9 mouse cellular contexts compared by ENCODE assay signal in genomic region chr11:103192956-103193824, GRCm38 (mm10). TPM values are rescaled to one million over a fixed set of nuclear protein-coding genes. Genes with fewer than 3 reads are reported as not detected.
DNase-seq lines count a peak whose midpoint lies in the region; ATAC-seq and TF ChIP-seq lines count a peak whose summit lies in the region.
"Had no signal": no experiment of that assay in that cellular context is flagged by ENCODE, and none has a peak within 500 bp of the region (broad histone marks: within the 10 kb centered on the region; RNA-seq: fewer than 3 reads in every experiment).

No protein-coding gene starts in this region.

- H3K27ac ChIP-seq in kidney, embryonic 16.5 days (ENCODE audit: low read length), result no peak overlapping the region
- H3K27ac ChIP-seq in forebrain, postnatal 0 days (ENCODE audit: low read depth, low read length), result no peak overlapping the region
- H3K27ac ChIP-seq in neural tube, embryonic 15.5 days (replicated peaks), result no peak overlapping the region

- DNase-seq in kidney, postnatal 14 days, result no peak
- peak; percentile 86 to 87 for DNase-seq in cerebellum, adult 18-20 months
- peak; percentile 80 for DNase-seq in forebrain, postnatal 0 days
- DNase-seq in left cerebral cortex, postnatal 14 days (ENCODE audit: low spot score in 2 of 2), result peak; percentile 79 to 83
- DNase-seq in thymus, postnatal 25 days, result no peak
- no peak for DNase-seq in urinary bladder, postnatal 36 days (ENCODE audit: low spot score in 2 of 2)

- no peaks in the 10 kb centered on the region for H3K9me3 ChIP-seq in kidney, embryonic 16.5 days (ENCODE audit: low read length)
- no peaks in the 10 kb centered on the region for H3K9me3 ChIP-seq in forebrain, postnatal 0 days (ENCODE audit: low read length)
- no peaks in the 10 kb centered on the region for H3K9me3 ChIP-seq in neural tube, embryonic 15.5 days (replicated peaks)

- no peaks in the 10 kb centered on the region for H3K36me3 ChIP-seq in kidney, embryonic 16.5 days (ENCODE audit: insufficient read depth, low read length)
- H3K36me3 ChIP-seq in forebrain, postnatal 0 days (ENCODE audit: insufficient read depth), result peaks cover 31% of the 10 kb centered on the region
- peaks cover 28% of the 10 kb centered on the region for H3K36me3 ChIP-seq in neural tube, embryonic 15.5 days

- 7% methylated on average over 42 of the region's 44 CpGs for WGBS in kidney, embryonic 16.5 days
- 6% methylated on average over 42 of the region's 44 CpGs for WGBS in forebrain, postnatal 0 days
- 7% methylated on average over 44 of the region's 44 CpGs for WGBS in neural tube, embryonic 15.5 days

- H3K4me3 ChIP-seq in kidney, embryonic 16.5 days (ENCODE audit: low read length), result peak overlapping the region; percentile 38
- H3K4me3 ChIP-seq in forebrain, postnatal 0 days (ENCODE audit: low read depth, low read length), result peak overlapping the region; percentile 33
- H3K4me3 ChIP-seq in neural tube, embryonic 15.5 days (replicated peaks), result peak overlapping the region; percentile 33

- TF ChIP-seq CTCF in forebrain, postnatal 0 days (IDR thresholded peaks at IDR 0.05; ENCODE audit: low read depth), result peak; percentile 77

- intact Hi-C loops in left cerebral cortex, postnatal 14 days (cut with DNase I), result no loop called here

- peak overlapping the region; percentile 56 for H3K4me2 ChIP-seq in kidney, embryonic 16.5 days (replicated peaks; ENCODE audit: low read depth, low read length)
- peak overlapping the region; percentile 68 for H3K4me2 ChIP-seq in forebrain, postnatal 0 days (ENCODE audit: low read depth)
- peak overlapping the region; percentile 61 for H3K4me2 ChIP-seq in neural tube, embryonic 15.5 days

- ATAC-seq in kidney, embryonic 16.5 days (ENCODE audit: low FRiP score, low TSS enrichment), result peak; percentile 40; the same call in 1 of the 2 replicates
- peak; percentile 81 for ATAC-seq in forebrain, postnatal 0 days
- peak; percentile 70 for ATAC-seq in neural tube, embryonic 15.5 days (ENCODE audit: low FRiP score)

- peaks cover 78% of the 10 kb centered on the region for H3K27me3 ChIP-seq in kidney, embryonic 16.5 days (ENCODE audit: insufficient read depth, low read length)
- peaks cover 31% of the 10 kb centered on the region for H3K27me3 ChIP-seq in forebrain, postnatal 0 days (ENCODE audit: insufficient read depth, low read length)
- H3K27me3 ChIP-seq in neural tube, embryonic 15.5 days (replicated peaks), result peaks cover 92% of the 10 kb centered on the region

- H3K9ac ChIP-seq in kidney, embryonic 16.5 days (replicated peaks; ENCODE audit: low read length), result peak overlapping the region; percentile 36; the same call in 1 of the 2 replicates
- peak overlapping the region; percentile 46 for H3K9ac ChIP-seq in forebrain, postnatal 0 days
- H3K9ac ChIP-seq in neural tube, embryonic 15.5 days (replicated peaks), result peak overlapping the region; percentile 38; the same call in 1 of the 2 replicates

- peaks cover 14% of the 10 kb centered on the region for H3K4me1 ChIP-seq in kidney, embryonic 16.5 days (ENCODE audit: insufficient read depth, low read length)
- H3K4me1 ChIP-seq in forebrain, postnatal 0 days (ENCODE audit: insufficient read depth), result peaks cover 6% of the 10 kb centered on the region; the same call in 1 of the 2 replicates
- H3K4me1 ChIP-seq in neural tube, embryonic 15.5 days, result peaks cover 17% of the 10 kb centered on the region

RNA-seq across cellular contexts. Expression of gene 1700023F06Rik, which starts 15.2 kb away (rescaled TPM):
- 0.27 and 0.82 TPM in 2 replicates for polyA plus RNA-seq in kidney, embryonic 16.5 days (2015; fragmentation: Nextera tagmentation; extraction: Ambion mirVana)
- 0.71 TPM in 1 of 2 replicates, not detected in the other for total RNA-seq in forebrain, postnatal 0 days (2014; rRNA removed)
- 3.0 and 3.1 TPM in 2 replicates for polyA plus RNA-seq in forebrain, postnatal 0 days (2015; fragmentation: Nextera tagmentation; extraction: Ambion mirVana)
- total RNA-seq in left cerebral cortex, postnatal 14 days (2021), result 1 to 10 TPM; 2.3 TPM
- 2.1 and 2.3 TPM in 2 replicates for polyA plus RNA-seq in neural tube, embryonic 15.5 days (2015; fragmentation: Nextera tagmentation; extraction: Ambion mirVana)
- total RNA-seq: heart, postnatal 10 days had no signal

RNA-seq across cellular contexts. Expression of gene Fmnl1, which starts 22.3 kb away (rescaled TPM):
- polyA plus RNA-seq in kidney, embryonic 16.5 days (2015; fragmentation: Nextera tagmentation; extraction: Ambion mirVana), result 2.4 and 3.4 TPM in 2 replicates
- total RNA-seq in forebrain, postnatal 0 days (2014; rRNA removed), result 6.5 and 9.4 TPM in 2 replicates
- polyA plus RNA-seq in forebrain, postnatal 0 days (2015; fragmentation: Nextera tagmentation; extraction: Ambion mirVana), result 4.8 and 7.1 TPM in 2 replicates
- 100 to 1,000 TPM; 132 to 143 TPM for total RNA-seq in left cerebral cortex, postnatal 14 days (2021)
- 8.6 and 10.8 TPM in 2 replicates for polyA plus RNA-seq in neural tube, embryonic 15.5 days (2015; fragmentation: Nextera tagmentation; extraction: Ambion mirVana)

RNA-seq across cellular contexts. Expression of gene Spata32, which starts 25.0 kb away (rescaled TPM):
- not detected in 2 replicates for polyA plus RNA-seq in kidney, embryonic 16.5 days (2015; fragmentation: Nextera tagmentation; extraction: Ambion mirVana)
- total RNA-seq in forebrain, postnatal 0 days (2014; rRNA removed), result 0.57 and 0.62 TPM in 2 replicates
- 0.43 and 0.64 TPM in 2 replicates for polyA plus RNA-seq in forebrain, postnatal 0 days (2015; fragmentation: Nextera tagmentation; extraction: Ambion mirVana)
- 1 to 10 TPM; 1.0 to 1.2 TPM for total RNA-seq in left cerebral cortex, postnatal 14 days (2021)
- polyA plus RNA-seq in neural tube, embryonic 15.5 days (2015; fragmentation: Nextera tagmentation; extraction: Ambion mirVana), result 1.00 and 1.3 TPM in 2 replicates
- total RNA-seq: heart, postnatal 10 days had no signal

Comparison
In these comparisons a context has a peak if more than half of its experiments do, and no peak if none do; other contexts are left out.
1. DNase-seq: peak in cerebellum, adult 18-20 months (2 of 2), forebrain, postnatal 0 days (single experiment) and left cerebral cortex, postnatal 14 days (2 of 2); none in kidney, postnatal 14 days (single experiment), thymus, postnatal 25 days (single experiment) and urinary bladder, postnatal 36 days (0 of 2).
2. Peak in every context shown above with its lines, with median percentiles within 50 percentile points of each other: ATAC-seq, H3K4me2 ChIP-seq, H3K4me3 ChIP-seq and H3K9ac ChIP-seq.